Mouse (Mus musculus) hindbrain, embryonic 10.5 days (tissue): ENCODE data around the gene Ppp2r5e. TPM values are rescaled to one million over a fixed set of nuclear protein-coding genes. Genes with fewer than 3 reads are reported as not detected.
"Not testable (repeated sequence)": the region's sequence is repeated elsewhere in the genome, so short reads cannot be mapped to it uniquely, and the experiment has no call there.

Source experiments
- DNase-seq: peaks from one replicate; pipeline ENCODE4 v3.0.0-alpha.2; 2017; ENCODE audit warnings: low spot score
- H3K27ac ChIP-seq: fragments of 300-500 bp; sonication (generic); 2 replicates; pipeline ENCODE4 v1.5.1; 2016; ENCODE audit warnings: mild to moderate bottlenecking, moderate library complexity
- H3K27me3 ChIP-seq: fragments of 300-500 bp; sonication (generic); 2 replicates; pipeline ENCODE4 v1.6.1; 2016; ENCODE audit warnings: mild to moderate bottlenecking; ENCODE audit not compliant: poor library complexity, insufficient read depth, severe bottlenecking
- H3K36me3 ChIP-seq: fragments of 300-500 bp; sonication (generic); 2 replicates; pipeline ENCODE4 v1.6.1; 2016; ENCODE audit warnings: mild to moderate bottlenecking, moderate library complexity
- H3K4me1 ChIP-seq: fragments of 300-500 bp; sonication (generic); replicated peaks from 2 replicates; pipeline ENCODE4 v1.6.1; 2016; ENCODE audit warnings: mild to moderate bottlenecking
- H3K4me3 ChIP-seq: fragments of 300-500 bp; sonication (generic); 2 replicates; pipeline ENCODE4 v1.5.1; 2016; ENCODE audit warnings: mild to moderate bottlenecking, moderate library complexity
- H3K9me3 ChIP-seq: fragments of 300-500 bp; sonication (generic); 2 replicates; pipeline ENCODE4 v1.6.1; 2016; ENCODE audit warnings: mild to moderate bottlenecking, moderate library complexity
- WGBS: fragments of 180-500 bp; shearing (Covaris S2); methylation state at CpG from one replicate; pipeline ENCODE4 v1.1.7; 2016; 5-methylcytosine and 5-hydroxymethylcytosine counted together
- polyA plus RNA-seq: library from polyadenylated mRNA; unstranded; fragments of >200 nt; fragmentation: Nextera tagmentation; extraction: Ambion mirVana; gene quantifications from 2 replicates; pipeline ENCODE4 v1.2.1, GENCODE M21; 2016

Ppp2r5e gene
- polyA plus RNA-seq, 1 experiment from 2014 or later: 14.2 TPM

- Histone ChIP-seq H3K9me3 (no peaks in the 10 kb centered on the region), H3K4me1 (no peaks in the 10 kb centered on the region), H3K27me3 (no peaks in the 10 kb centered on the region), H3K4me3 (no peak overlapping the region), H3K36me3 (peaks cover 67% of the 10 kb centered on the region), H3K27ac (no peak overlapping the region)
- 89% methylated on average over 5 of the region's 5 CpGs for WGBS
- DNase-seq: no peak
Observed at GRCm38 (mm10) chr12:75467127-75467526, 128.9 kb downstream of the Ppp2r5e start.

- Histone ChIP-seq H3K27ac (no peak overlapping the region), H3K4me3 (no peak overlapping the region), H3K27me3 (no peaks in the 10 kb centered on the region), H3K4me1 (no peaks in the 10 kb centered on the region), H3K36me3 (peaks cover 76% of the 10 kb centered on the region), H3K9me3 (no peaks in the 10 kb centered on the region)
- WGBS: 91% methylated on average over 7 of the region's 7 CpGs
- no peak for DNase-seq
Observed at GRCm38 (mm10) chr12:75466206-75466605, 129.8 kb downstream of the Ppp2r5e start.

DNA sequence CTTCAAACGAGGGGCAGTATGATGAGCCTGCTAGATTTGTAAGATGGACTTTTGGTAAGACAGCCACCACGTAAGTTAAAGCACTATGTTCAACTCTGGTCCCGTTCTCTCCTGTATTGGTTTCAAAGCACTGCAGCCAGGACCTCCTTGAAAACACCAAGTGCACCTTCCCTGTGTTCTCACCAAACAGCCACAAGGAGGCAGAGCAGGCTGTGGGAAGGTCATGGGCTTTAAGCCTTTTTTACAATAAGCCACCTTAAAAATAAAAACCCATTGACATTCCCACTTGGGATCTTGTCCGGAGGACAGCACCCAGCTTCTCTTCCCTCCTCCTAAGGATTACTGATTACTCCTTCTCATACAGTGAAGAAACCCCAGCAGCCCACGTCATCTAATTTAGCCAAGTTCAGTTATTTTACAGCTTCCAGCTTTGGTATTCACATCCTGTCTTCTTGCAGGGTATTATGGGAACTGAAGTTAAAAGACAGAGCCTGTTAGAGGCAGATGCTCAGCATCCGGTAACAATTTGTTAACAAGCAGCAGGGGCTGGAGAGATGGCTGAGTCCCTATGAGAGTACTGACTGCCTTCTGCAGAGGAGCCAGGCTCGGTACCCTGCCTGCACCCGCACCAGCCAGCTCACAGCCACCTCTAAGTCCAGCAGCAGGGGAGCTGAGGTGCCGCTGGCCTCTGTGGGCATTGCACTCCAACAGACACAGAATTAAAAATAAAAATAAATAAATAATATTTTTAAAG lies 131.9 kb downstream of the Ppp2r5e start:
- Histone ChIP-seq H3K4me3 (no peak overlapping the region), H3K36me3 (peaks cover 93% of the 10 kb centered on the region), H3K4me1 (no peaks in the 10 kb centered on the region), H3K9me3 (no peaks in the 10 kb centered on the region), H3K27me3 (no peaks in the 10 kb centered on the region), H3K27ac (no peak overlapping the region)
- DNase-seq: peak; percentile 20
- WGBS: 88% methylated on average over 9 of the region's 9 CpGs

DNA sequence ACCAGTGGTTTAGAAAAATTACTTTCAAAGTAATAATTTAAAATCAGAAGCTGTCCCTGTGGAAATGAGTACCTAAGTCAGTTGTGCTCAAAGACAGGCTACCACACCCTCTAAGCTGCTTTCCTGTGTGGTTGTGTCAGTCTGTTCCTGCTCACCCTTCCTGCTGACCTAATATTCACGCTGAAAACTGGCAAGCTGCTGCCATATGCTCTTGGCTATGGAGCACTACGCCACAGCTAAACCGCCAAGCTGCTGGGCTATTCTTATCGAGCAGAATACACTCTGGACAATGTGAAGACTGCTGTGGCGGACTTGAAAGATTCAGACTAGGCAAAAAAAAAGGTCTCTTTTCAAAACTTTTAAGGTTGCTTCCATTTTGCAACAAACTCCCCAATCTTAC lies 135.5 kb downstream of the Ppp2r5e start:
- no peak for DNase-seq

DNA sequence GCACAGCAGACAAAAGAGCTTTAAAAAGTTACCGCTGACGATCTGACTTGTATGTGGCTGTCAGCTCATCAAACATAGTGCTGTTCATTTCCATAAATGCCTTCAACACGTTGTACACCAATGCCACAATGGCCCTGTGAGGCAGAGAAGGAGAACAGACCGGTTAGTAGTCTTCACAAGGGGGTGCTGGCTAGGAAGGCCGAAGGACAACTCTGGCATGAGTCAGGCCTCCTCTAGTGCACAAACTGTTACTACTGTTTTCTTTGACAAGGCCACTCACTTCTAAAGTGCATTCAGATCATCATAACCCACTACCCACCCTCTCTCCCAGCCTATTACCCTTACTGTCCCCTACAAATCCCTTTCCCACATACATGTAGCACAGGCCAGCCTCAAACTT lies 136.4 kb downstream of the Ppp2r5e start:
- DNase-seq: no peak
- no peaks in the 10 kb centered on the region for H3K4me1 ChIP-seq
- H3K36me3 ChIP-seq: peaks cover 89% of the 10 kb centered on the region
- no peak overlapping the region for H3K4me3 ChIP-seq
- WGBS: 90% methylated on average over 5 of the region's 5 CpGs
- H3K9me3 ChIP-seq: no peaks in the 10 kb centered on the region
- H3K27me3 ChIP-seq: no peaks in the 10 kb centered on the region
- H3K27ac ChIP-seq: no peak overlapping the region

More for the DNA sequence above, 135.5 kb downstream of the Ppp2r5e start:
- no peak overlapping the region for H3K27ac ChIP-seq
- no peaks in the 10 kb centered on the region for H3K9me3 ChIP-seq
- H3K4me3 ChIP-seq: no peak overlapping the region
- H3K4me1 ChIP-seq: no peaks in the 10 kb centered on the region
- peaks cover 92% of the 10 kb centered on the region for H3K36me3 ChIP-seq
- WGBS: 92% methylated on average over 5 of the region's 5 CpGs
- H3K27me3 ChIP-seq: no peaks in the 10 kb centered on the region

DNA sequence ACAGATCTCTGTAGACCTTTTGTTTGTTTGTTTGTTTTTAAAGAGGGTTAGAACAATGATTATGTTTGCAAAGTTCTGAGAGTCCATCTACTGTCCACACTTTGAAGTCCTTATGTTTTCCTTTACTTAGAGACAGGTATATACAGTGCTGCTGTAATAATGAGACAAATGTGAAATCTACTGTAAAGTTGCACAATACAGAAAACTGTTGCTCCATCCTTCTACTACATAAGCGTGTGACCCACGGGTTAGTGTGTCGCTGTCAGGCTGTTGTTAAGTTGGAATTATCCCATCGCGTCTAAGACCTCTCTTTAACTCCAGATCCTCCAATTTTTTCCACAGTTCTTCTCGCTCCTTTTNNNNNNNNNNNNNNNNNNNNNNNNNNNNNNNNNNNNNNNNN lies 142.6 kb downstream of the Ppp2r5e start:
- 94% methylated on average over 6 of the region's 6 CpGs for WGBS
- Histone ChIP-seq H3K36me3 (peaks cover 82% of the 10 kb centered on the region), H3K4me3 (no peak overlapping the region), H3K9me3 (no peaks in the 10 kb centered on the region), H3K27me3 (no peaks in the 10 kb centered on the region), H3K4me1 (no peaks in the 10 kb centered on the region), H3K27ac (no peak overlapping the region)
- no peak for DNase-seq

- DNase-seq: no peak
- Histone ChIP-seq H3K36me3 (peaks cover 79% of the 10 kb centered on the region), H3K9me3 (no peaks in the 10 kb centered on the region), H3K27ac (no peak overlapping the region), H3K27me3 (no peaks in the 10 kb centered on the region), H3K4me1 (no peaks in the 10 kb centered on the region), H3K4me3 (no peak overlapping the region)
- 77% methylated on average over 4 of the region's 4 CpGs for WGBS
Observed at GRCm38 (mm10) chr12:75453027-75453426, 143.0 kb downstream of the Ppp2r5e start.

GRCm38 (mm10) chr12:75450592-75450991 lies 145.5 kb downstream of the Ppp2r5e start:
- whole genome bisulfite sequencing: 95% methylated on average over 8 of the region's 8 CpGs
- Histone ChIP-seq H3K36me3 (peaks cover 61% of the 10 kb centered on the region), H3K4me1 (no peaks in the 10 kb centered on the region), H3K9me3 (no peaks in the 10 kb centered on the region), H3K27me3 (no peaks in the 10 kb centered on the region), H3K27ac (no peak overlapping the region), H3K4me3 (no peak overlapping the region)
- DNase-seq: no peak

GRCm38 (mm10) chr12:75450011-75450410 lies 146.0 kb downstream of the Ppp2r5e start:
- Histone ChIP-seq H3K36me3 (peaks cover 56% of the 10 kb centered on the region), H3K4me1 (no peaks in the 10 kb centered on the region), H3K27ac (no peak overlapping the region), H3K9me3 (no peaks in the 10 kb centered on the region), H3K4me3 (no peak overlapping the region), H3K27me3 (no peaks in the 10 kb centered on the region)
- DNase-seq: no peak
- 81% methylated on average over 14 of the region's 14 CpGs for WGBS

DNA sequence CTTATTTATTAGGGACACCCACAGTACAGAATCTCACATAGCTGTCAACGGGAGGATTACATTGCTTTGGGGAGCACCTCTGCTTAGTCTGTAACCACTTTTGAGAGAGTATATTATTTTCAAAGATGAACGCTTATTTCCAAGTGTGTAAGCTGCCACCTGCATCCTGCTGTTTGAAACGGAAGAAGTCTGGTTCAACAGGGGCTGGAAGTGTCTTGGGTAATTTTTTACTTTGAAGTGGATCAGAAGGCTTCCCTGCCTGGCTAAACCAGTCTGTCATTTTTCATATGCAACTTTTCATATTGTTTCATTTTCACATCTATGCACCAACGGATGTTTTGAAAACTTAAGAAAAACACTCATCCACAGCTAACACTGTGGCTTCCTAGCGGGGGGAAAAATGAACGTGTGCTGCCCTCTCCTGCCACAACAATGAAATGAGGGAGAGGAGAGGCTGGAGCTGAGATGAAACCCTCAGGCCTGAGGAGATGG lies 146.5 kb downstream of the Ppp2r5e start:
- no peak for DNase-seq
- Histone ChIP-seq H3K4me3 (no peak overlapping the region), H3K36me3 (peaks cover 54% of the 10 kb centered on the region), H3K27me3 (no peaks in the 10 kb centered on the region), H3K27ac (no peak overlapping the region), H3K9me3 (no peaks in the 10 kb centered on the region), H3K4me1 (no peaks in the 10 kb centered on the region)
- WGBS: 79% methylated on average over 6 of the region's 6 CpGs

DNA sequence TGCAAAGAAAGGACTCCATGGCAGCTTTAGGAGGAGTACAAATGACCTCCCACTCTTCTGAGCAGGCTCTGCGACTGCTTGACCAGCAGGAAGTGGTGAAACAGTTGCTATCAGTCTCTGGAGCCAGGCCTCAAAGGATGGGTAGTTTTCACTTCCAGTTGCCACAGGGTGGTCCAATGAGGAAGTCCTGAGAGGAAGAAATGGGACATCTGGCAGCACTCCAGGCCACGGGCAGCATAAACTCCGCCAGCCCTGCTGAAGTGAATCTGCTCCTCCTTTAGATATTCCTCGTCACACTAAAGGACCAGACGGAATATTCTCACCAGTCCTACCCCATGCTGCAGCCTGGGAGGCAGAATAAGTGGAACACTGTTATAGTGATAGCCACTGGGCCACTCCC lies 147.1 kb downstream of the Ppp2r5e start:
- Histone ChIP-seq H3K9me3 (no peaks in the 10 kb centered on the region), H3K27ac (no peak overlapping the region), H3K27me3 (no peaks in the 10 kb centered on the region), H3K36me3 (peaks cover 53% of the 10 kb centered on the region), H3K4me1 (no peaks in the 10 kb centered on the region), H3K4me3 (no peak overlapping the region)
- WGBS: 91% methylated on average over 5 of the region's 5 CpGs
- no peak for DNase-seq

- Histone ChIP-seq H3K9me3 (no peaks in the 10 kb centered on the region), H3K4me3 (no peak overlapping the region), H3K27ac (no peak overlapping the region), H3K27me3 (no peaks in the 10 kb centered on the region), H3K36me3 (peaks cover 26% of the 10 kb centered on the region), H3K4me1 (no peaks in the 10 kb centered on the region)
- DNase-seq: no peak
- WGBS: 92% methylated on average over 7 of the region's 7 CpGs
Observed at GRCm38 (mm10) chr12:75446245-75446644, 149.8 kb downstream of the Ppp2r5e start.

DNA sequence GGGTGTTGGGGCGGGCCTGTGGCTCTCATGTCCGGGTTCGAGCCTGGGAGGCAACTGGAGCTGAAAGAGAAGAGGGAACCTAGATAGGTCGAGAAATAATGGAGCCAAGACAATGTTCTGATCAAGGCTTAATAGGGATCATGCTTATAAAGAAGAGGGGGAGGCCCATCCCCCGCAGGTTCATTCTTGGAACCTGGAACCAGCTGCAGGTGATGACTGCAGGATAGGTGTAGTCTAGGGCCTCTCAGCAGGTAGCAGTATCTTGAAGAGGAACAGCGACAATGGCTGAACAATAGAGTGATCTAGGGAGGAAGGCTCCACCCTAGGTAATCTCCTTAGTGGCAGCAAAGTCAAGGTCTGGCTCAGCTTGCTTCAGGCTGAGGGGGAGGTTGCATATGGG lies 163.6 kb downstream of the Ppp2r5e start:
- 85% methylated on average over 6 of the region's 6 CpGs for WGBS
- not testable (repeated sequence) for H3K9me3 ChIP-seq, H3K4me1 ChIP-seq, H3K36me3 ChIP-seq, H3K27ac ChIP-seq, DNase-seq, H3K4me3 ChIP-seq, H3K27me3 ChIP-seq
